Mouse (Mus musculus) MN1 (cell line): ENCODE data around the gene Bri3bp.
A peak's percentile ranks its signal among the peaks of the same experiment; 100 is the strongest.
"Not testable (repeated sequence)": the region's sequence is repeated elsewhere in the genome, so short reads cannot be mapped to it uniquely, and the experiment has no call there.

Experiments used
- DNase-seq: peaks from one replicate; pipeline ENCODE4 v3.0.0-alpha.2; 2016; ENCODE audit warnings: low spot score

Gene Bri3bp

GRCm38 (mm10) chr5:125486088-125486487, 44.7 kb downstream of the Bri3bp start:
- DNase-seq = no peak

- no peak for DNase-seq
Measured at GRCm38 (mm10) chr5:125487375-125488115, 46.2 kb downstream of the Bri3bp start.

GRCm38 (mm10) chr5:125488116-125488455, 46.7 kb downstream of the Bri3bp start:
- peak; percentile 44 for DNase-seq

GRCm38 (mm10) chr5:125488953-125489352, 47.6 kb downstream of the Bri3bp start:
- DNase-seq = not testable (repeated sequence)

GRCm38 (mm10) chr5:125491107-125491506, 49.7 kb downstream of the Bri3bp start:
- DNase-seq = no peak

- DNase-seq = no peak
Measured at GRCm38 (mm10) chr5:125492379-125493092, 51.2 kb downstream of the Bri3bp start.

GRCm38 (mm10) chr5:125493093-125493423, 51.7 kb downstream of the Bri3bp start:
- no peak for DNase-seq

- no peak for DNase-seq
Measured at GRCm38 (mm10) chr5:125495655-125496054, 54.3 kb downstream of the Bri3bp start.

- DNase-seq = peak; percentile 65
Measured at GRCm38 (mm10) chr5:125497821-125498600, 56.6 kb downstream of the Bri3bp start.

- DNase-seq = no peak
Measured at GRCm38 (mm10) chr5:125501505-125501904, 60.1 kb downstream of the Bri3bp start.

GRCm38 (mm10) chr5:125502186-125502585, 60.8 kb downstream of the Bri3bp start:
- DNase-seq = no peak

GRCm38 (mm10) chr5:125503628-125504027, 62.3 kb downstream of the Bri3bp start:
- no peak for DNase-seq

- no peak for DNase-seq
Measured at GRCm38 (mm10) chr5:125504692-125505091, 63.3 kb downstream of the Bri3bp start.

- DNase-seq = no peak
Measured at GRCm38 (mm10) chr5:125505968-125506367, 64.6 kb downstream of the Bri3bp start.

GRCm38 (mm10) chr5:125507582-125507981, 66.2 kb downstream of the Bri3bp start:
- peak; percentile 36 for DNase-seq

GRCm38 (mm10) chr5:125508006-125508405, 66.6 kb downstream of the Bri3bp start:
- DNase-seq = no peak

- peak; percentile 51 for DNase-seq
Measured at GRCm38 (mm10) chr5:125509541-125509940, 68.2 kb downstream of the Bri3bp start.
